Mouse (Mus musculus) heart, adult 2 months (tissue): ENCODE results near the gene Cabp7.

Experiments
- CTCF ChIP-seq: fragments of 200-600 bp; IDR thresholded peaks from 2 replicates; pipeline ENCODE4 v1.8.1; 2022; ENCODE audit warnings: antibody characterized with exemption, mild to moderate bottlenecking, moderate library complexity
- POLR2A ChIP-seq: fragments of 200-500 bp; IDR thresholded peaks from 2 replicates; pipeline ENCODE4 v1.6.1; 2011; ENCODE audit warnings: mild to moderate bottlenecking, low read depth, low read length, control low read depth; ENCODE audit not compliant: insufficient read depth

DNA sequence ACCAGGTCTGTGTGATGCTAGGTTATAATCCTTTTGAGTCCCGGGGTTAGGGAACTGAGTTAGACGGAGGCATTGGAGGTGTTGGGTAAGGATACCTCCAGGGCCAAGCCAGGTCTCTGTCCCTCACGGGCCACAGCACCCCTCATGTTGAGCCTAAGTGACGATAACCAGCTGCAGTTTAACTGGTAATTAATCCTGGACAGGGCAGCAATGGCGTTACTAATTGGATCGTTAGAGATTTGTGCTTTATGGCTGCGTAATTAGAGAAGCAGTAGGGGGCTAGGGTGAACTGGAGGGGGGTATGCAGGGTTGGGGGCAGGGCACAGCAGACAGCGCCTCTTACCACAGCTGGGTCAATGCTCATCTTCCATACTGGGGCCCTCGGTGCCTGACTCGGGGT is 6.3 kb upstream of the Cabp7 start:
- TF ChIP-seq CTCF, result no peak
- no peak for TF ChIP-seq POLR2A
